Mouse (Mus musculus) midbrain, embryonic 12.5 days (tissue): ENCODE results near the gene Smg1. TPM values are rescaled to one million over a fixed set of nuclear protein-coding genes. Genes with fewer than 3 reads are reported as not detected.

Source experiments
- ATAC-seq: fragments of 200-750 bp; cut with Nextera tagmentation; 2 replicates; pipeline ENCODE4 v1.8.0; 2017; ENCODE audit warnings: low read depth, moderate TSS enrichment, moderate library complexity; ENCODE audit not compliant: low FRiP score
- H3K27ac ChIP-seq: fragments of 300-500 bp; sonication (generic); replicated peaks from 2 replicates; pipeline ENCODE4 v1.5.1; 2016; ENCODE audit warnings: mild to moderate bottlenecking
- H3K27me3 ChIP-seq: fragments of 300-500 bp; sonication (generic); 2 replicates; pipeline ENCODE4 v1.6.1; 2016; ENCODE audit warnings: mild to moderate bottlenecking
- H3K36me3 ChIP-seq: fragments of 300-500 bp; sonication (generic); 2 replicates; pipeline ENCODE4 v1.6.1; 2016
- H3K4me1 ChIP-seq: fragments of 300-500 bp; sonication (generic); 2 replicates; pipeline ENCODE4 v1.6.1; 2016
- H3K4me2 ChIP-seq: fragments of 300-500 bp; sonication (generic); replicated peaks from 2 replicates; pipeline ENCODE4 v1.6.1; 2016; ENCODE audit warnings: mild to moderate bottlenecking, moderate library complexity
- H3K4me3 ChIP-seq: fragments of 300-500 bp; sonication (generic); 2 replicates; pipeline ENCODE4 v1.5.1; 2016; ENCODE audit warnings: mild to moderate bottlenecking
- H3K9ac ChIP-seq: fragments of 300-500 bp; sonication (generic); replicated peaks from 2 replicates; pipeline ENCODE4 v1.6.1; 2016; ENCODE audit warnings: mild to moderate bottlenecking, moderate library complexity
- H3K9me3 ChIP-seq: fragments of 300-500 bp; sonication (generic); 2 replicates; pipeline ENCODE4 v1.6.1; 2016; ENCODE audit warnings: mild to moderate bottlenecking
- WGBS: fragments of 180-500 bp; shearing (Covaris S2); methylation state at CpG from one replicate; pipeline ENCODE4 v1.1.7; 2016; 5-methylcytosine and 5-hydroxymethylcytosine counted together
- polyA plus RNA-seq: library from polyadenylated mRNA; unstranded; fragments of >200 nt; fragmentation: Nextera tagmentation; extraction: Ambion mirVana; gene quantifications from 2 replicates; pipeline ENCODE4 v1.2.1, GENCODE M21; 2016

Smg1 gene
- polyA plus RNA-seq, 1 experiment from 2014 or later: 25.1 TPM

DNA sequence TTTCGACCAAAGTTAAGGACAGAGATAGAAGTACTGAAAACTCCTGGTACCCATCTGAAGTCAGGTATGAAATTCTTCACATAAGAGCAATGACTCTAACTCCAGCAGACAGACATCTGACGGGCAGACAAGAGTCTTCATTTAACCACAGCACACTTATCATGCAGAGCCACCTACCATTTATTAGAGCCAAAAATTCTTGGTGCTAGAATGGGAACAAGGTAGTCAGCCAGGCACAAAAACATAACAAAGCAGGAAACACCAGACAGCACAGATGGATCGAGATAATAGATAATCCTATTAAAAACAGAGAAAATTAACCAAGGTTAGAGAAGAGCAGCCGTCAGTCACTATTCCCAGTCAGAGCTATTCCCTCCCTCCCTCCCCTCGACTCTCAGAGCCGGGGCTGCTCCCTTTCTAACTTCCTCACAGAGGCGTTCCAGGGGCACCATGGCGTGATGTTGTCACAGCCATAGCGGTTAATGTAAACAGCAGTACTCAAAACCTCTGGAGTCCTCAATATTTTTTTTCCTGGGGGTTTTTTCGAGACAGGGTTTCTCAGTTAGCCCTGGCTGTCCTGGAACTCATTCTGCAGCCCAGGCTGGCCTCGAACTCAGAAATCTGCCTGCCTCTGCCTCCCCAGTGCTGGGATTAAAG is 117.1 kb downstream of the Smg1 start:
- peak overlapping the region; percentile 76 for H3K4me2 ChIP-seq
- H3K9me3 ChIP-seq: no peaks in the 10 kb centered on the region
- H3K27me3 ChIP-seq: no peaks in the 10 kb centered on the region
- H3K36me3 ChIP-seq: peaks cover 42% of the 10 kb centered on the region
- ATAC-seq: no peak
- 68% methylated on average over 11 of the region's 11 CpGs for WGBS
- no peak overlapping the region for H3K4me3 ChIP-seq
- H3K4me1 ChIP-seq: peaks cover 27% of the 10 kb centered on the region
- H3K27ac ChIP-seq: no peak overlapping the region
- H3K9ac ChIP-seq: peak overlapping the region; percentile 20; the same call in 1 of the 2 replicates

DNA sequence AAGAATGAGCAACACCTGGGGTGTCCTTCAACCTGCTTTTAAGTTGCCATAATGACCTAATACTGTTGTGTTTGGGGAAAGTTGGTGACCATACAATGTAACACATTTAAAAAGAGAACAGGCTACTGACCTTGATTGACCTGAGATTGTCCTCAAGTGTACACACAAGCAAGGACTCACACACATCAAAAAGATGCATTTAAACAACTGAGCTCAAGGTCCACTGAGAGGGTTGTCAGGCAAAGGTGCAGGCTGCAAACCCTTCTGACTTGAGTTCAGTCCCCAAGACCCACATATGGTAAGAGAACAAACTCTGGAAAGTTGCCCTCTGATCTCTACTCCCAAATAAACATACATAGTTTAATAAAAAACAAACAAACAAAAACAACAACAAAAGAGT is 117.7 kb downstream of the Smg1 start:
- Histone ChIP-seq H3K27me3 (no peaks in the 10 kb centered on the region), H3K36me3 (peaks cover 48% of the 10 kb centered on the region), H3K9ac (no peak overlapping the region), H3K27ac (no peak overlapping the region), H3K4me1 (peaks cover 27% of the 10 kb centered on the region), H3K9me3 (no peaks in the 10 kb centered on the region), H3K4me2 (no peak overlapping the region), H3K4me3 (no peak overlapping the region)
- ATAC-seq: no peak

DNA sequence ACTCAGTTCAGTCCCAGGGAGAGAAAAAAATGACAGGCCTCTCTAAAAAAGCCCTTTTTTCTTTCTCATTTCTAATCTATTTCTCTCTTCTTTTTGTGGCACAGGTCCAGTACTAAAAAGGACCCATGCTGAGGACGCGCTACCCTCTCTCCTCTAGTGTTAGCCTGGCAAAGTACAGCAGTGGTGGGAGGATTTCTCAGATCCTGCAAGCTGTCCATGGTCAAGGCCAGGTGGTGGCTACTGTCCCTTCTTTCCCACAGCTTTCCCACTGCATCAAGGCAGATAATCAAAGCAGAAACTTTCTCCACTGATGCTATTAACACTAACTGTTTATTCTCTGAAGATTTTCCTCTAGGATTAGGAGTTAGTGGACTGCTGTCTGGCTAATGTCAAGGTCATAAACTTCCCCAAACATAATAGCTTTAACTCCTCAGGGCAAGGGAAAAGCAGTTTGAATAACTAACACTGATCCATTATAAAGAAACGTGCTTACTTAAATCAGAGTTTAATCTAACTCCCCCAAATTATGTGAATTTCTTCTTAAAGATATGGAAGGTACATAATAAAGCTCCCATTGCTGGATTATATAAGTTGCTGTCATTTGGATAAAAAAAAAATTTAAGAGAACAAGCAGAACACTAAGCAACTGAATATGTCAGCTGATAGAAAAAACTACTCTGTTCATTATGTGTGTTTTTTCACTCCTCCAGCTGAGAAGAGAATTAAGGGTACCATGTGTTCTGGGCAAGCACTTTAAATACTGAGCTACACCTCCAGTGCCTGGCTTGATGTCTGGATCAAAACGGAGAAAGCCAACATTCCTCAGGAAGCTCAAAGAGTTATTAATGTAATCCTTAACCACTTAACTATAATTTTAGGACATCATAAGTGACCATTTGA is 119.7 kb downstream of the Smg1 start:
- no peak overlapping the region for H3K4me2 ChIP-seq
- 95% methylated on average over 4 of the region's 4 CpGs for WGBS
- H3K9me3 ChIP-seq: no peaks in the 10 kb centered on the region
- peaks cover 68% of the 10 kb centered on the region for H3K36me3 ChIP-seq
- ATAC-seq: no peak
- no peak overlapping the region for H3K9ac ChIP-seq
- no peak overlapping the region for H3K27ac ChIP-seq
- H3K4me1 ChIP-seq: peaks cover 23% of the 10 kb centered on the region
- H3K27me3 ChIP-seq: no peaks in the 10 kb centered on the region
- H3K4me3 ChIP-seq: no peak overlapping the region

DNA sequence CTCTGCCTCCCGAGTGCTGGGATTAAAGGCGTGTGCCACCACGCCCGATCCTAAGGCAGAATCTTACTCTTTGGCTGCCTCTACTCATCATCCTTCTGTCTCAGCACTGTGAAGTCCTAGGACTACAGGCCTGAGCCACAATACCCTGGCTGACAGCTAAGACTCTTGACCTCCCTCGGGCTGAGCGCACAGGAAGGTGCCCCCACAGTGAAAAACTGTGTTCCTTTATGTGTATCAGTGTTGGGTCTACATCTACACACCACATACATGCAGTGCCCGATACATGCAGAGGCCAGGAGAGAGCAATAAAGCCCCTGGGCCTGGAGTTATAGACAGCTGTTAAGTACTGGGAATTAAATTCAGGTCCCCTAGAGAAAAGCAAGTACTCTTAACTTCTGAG is 121.2 kb downstream of the Smg1 start:
- no peaks in the 10 kb centered on the region for H3K9me3 ChIP-seq
- no peak overlapping the region for H3K27ac ChIP-seq
- H3K4me1 ChIP-seq: peaks cover 12% of the 10 kb centered on the region
- H3K4me3 ChIP-seq: no peak overlapping the region
- 97% methylated on average over 7 of the region's 7 CpGs for WGBS
- H3K4me2 ChIP-seq: no peak overlapping the region
- no peak for ATAC-seq
- H3K27me3 ChIP-seq: no peaks in the 10 kb centered on the region
- H3K9ac ChIP-seq: no peak overlapping the region
- H3K36me3 ChIP-seq: peaks cover 75% of the 10 kb centered on the region

DNA sequence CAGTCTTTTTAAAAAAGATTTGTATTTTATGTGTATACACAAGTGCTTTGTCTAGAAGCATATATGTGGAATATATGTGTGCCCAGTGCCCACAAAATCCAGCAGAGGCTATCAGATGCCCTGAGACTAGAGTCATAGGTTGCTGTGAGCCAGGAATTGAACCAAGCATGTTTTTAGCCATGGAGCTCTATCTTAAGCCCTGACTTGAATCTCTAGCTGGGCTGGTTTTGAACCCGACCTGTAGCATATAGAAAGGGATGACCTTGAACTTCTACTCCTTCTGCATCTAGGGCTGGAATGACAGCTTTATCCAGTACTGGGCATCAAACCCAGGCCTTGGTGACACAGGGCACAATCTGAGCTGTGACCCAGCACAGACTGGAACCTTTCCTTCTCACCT is 122.8 kb downstream of the Smg1 start:
- Histone ChIP-seq H3K27ac (no peak overlapping the region), H3K36me3 (peaks cover 65% of the 10 kb centered on the region), H3K4me3 (no peak overlapping the region), H3K4me2 (no peak overlapping the region), H3K9me3 (no peaks in the 10 kb centered on the region), H3K4me1 (0 out of 2 replicates have a peak, but pooled peaks cover 4% of the 10 kb centered on the region), H3K9ac (no peak overlapping the region), H3K27me3 (no peaks in the 10 kb centered on the region)
- no peak for ATAC-seq
- 92% methylated on average over 1 of the region's 1 CpGs for WGBS

DNA sequence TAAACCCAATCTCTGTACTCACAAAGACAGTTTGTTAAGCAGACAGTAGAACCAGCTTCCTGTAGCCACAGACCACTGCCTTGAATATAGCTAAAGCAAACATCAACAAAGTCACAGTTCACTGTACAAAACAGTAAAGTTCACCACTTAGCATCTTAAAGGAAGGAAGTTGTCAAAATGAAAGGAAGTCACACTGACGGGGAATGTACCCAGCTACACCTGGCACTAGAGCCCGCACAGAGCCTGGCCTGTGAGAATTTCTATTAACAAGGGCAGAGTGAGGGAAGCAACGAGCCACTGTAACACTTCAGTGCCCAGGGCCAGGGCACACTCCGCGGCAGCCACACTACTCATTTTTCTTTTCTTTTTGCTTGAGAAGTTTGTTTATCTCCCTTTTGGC is 123.5 kb downstream of the Smg1 start:
- peaks cover 7% of the 10 kb centered on the region for H3K4me1 ChIP-seq
- 93% methylated on average over 5 of the region's 5 CpGs for WGBS
- no peak overlapping the region for H3K27ac ChIP-seq
- no peak overlapping the region for H3K9ac ChIP-seq
- H3K36me3 ChIP-seq: peaks cover 63% of the 10 kb centered on the region
- H3K4me2 ChIP-seq: no peak overlapping the region
- no peaks in the 10 kb centered on the region for H3K9me3 ChIP-seq
- no peak overlapping the region for H3K4me3 ChIP-seq
- ATAC-seq: no peak
- no peaks in the 10 kb centered on the region for H3K27me3 ChIP-seq

DNA sequence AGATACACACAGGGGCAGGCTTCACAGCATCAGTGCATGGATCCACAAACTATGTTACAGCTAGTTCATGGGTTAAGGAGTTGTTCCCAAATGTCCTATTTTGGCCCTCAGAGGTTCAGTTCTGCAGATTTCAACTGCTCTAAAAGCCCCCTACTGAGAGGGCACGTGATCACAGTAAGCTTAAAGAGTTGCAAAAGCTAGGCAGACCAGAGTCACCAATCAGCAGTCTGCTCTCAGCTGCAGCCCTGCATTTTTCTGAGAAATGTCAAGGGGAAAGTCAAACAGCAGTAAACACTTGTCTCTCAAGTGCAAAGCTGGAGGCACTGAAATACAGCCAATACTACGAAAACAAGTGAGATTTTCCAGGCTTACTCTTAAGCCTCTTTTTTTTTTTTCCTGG is 124.3 kb downstream of the Smg1 start:
- peaks cover 15% of the 10 kb centered on the region for H3K4me1 ChIP-seq
- H3K36me3 ChIP-seq: peaks cover 63% of the 10 kb centered on the region
- no peak for ATAC-seq
- H3K4me2 ChIP-seq: no peak overlapping the region
- no peak overlapping the region for H3K4me3 ChIP-seq
- WGBS: 53% methylated on average over 2 of the region's 2 CpGs
- no peak overlapping the region for H3K9ac ChIP-seq
- H3K27me3 ChIP-seq: no peaks in the 10 kb centered on the region
- H3K9me3 ChIP-seq: no peaks in the 10 kb centered on the region
- H3K27ac ChIP-seq: no peak overlapping the region

DNA sequence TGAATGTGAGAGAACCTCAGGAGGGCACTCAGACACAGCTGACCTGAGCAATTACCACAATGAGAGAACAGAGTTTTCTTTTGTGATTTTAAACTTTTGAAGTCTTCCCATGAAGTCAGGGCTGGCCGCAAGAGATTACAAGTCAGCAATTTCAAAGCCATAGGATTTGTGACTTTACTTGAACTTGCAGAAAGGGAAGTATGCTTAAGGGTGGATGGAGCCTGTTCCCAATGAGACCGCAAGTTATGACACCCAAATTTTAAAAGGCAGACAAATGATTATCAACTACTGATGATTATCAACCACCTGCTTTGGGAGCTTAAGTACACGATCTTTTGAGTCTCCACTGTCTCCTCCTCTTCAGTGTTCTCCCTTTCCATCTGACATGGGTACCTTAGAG is 125.0 kb downstream of the Smg1 start:
- Histone ChIP-seq H3K36me3 (peaks cover 64% of the 10 kb centered on the region), H3K4me1 (peaks cover 22% of the 10 kb centered on the region), H3K27me3 (no peaks in the 10 kb centered on the region), H3K9ac (no peak overlapping the region), H3K9me3 (no peaks in the 10 kb centered on the region), H3K4me3 (no peak overlapping the region), H3K27ac (no peak overlapping the region), H3K4me2 (no peak overlapping the region)
- ATAC-seq: no peak
- WGBS: 86% methylated on average over 3 of the region's 3 CpGs

DNA sequence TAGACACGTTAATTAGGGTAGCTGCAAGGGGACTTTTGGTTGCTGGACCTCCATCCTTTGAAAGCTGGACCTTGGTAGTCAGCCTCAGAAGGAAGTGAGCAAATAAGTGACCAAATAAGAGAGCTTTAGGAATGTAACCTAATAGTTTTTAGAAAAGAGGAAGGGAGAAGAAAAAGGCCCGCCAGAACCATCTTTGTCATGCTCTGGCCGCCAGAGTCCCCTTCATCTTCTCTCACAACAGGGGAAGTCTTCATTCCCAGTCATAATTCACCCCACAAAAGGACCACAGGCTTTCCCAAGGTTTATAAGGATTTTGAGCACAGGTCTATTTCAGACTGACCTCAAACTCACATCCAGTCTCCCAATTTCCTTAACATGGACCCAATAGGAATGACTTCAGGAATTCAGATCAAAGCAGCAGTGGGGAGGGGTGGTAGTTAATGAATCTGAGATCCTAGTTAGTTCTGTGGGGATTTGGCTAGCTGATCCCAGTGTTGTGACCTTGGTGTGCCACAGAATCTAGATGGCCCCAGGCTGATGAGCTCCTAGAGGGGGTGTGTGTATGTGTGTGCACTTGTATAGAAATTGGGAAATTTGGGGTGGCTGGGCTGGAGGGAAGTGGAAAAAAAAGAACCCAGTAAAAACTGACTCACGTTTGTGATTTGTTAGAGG is 125.8 kb downstream of the Smg1 start:
- Histone ChIP-seq H3K27me3 (no peaks in the 10 kb centered on the region), H3K9ac (no peak overlapping the region), H3K9me3 (no peaks in the 10 kb centered on the region), H3K36me3 (peaks cover 64% of the 10 kb centered on the region), H3K4me2 (no peak overlapping the region), H3K27ac (peak overlapping the region; percentile 78), H3K4me1 (peaks cover 30% of the 10 kb centered on the region), H3K4me3 (no peak overlapping the region)
- ATAC-seq: no peak
- 57% methylated on average over 4 of the region's 4 CpGs for WGBS

DNA sequence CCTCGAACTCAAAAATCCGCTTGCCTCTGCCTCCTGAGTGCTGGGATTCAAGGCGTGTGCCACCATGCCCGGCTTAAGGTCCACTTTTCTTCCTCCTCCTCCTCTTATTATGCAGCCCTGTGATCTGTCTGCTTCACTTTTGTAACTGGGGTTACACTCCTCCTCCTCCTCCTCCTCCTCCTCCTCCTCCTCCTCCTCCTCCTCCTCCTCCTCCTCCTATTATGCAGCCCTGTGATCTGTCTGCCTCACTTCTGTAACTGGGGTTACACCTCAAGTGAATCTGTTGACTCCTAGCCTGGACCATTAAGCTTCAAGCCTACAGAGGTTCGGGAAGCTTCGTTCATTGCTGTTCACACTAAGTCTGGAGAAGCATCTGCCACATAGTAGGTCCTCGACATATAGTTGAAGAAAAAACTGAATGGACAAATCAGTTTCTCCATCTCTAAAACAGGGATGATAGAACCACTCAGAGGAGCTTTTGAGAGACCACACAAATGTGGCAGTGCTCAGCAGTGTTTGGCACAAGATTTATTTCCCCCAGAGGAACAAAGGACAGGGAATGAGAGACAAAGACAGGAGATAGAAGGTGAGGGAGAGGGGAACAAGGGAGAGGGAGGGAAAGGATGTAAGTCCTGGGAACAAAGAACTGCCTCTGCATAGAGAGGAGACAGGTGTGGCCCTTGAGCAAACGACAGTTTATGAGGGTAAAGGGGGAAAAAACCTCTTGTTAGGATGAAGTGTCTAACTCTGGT is 126.5 kb downstream of the Smg1 start:
- ATAC-seq: no peak
- peak overlapping the region; percentile 53; the same call in 1 of the 2 replicates for H3K4me2 ChIP-seq
- peaks cover 65% of the 10 kb centered on the region for H3K36me3 ChIP-seq
- H3K9ac ChIP-seq: no peak overlapping the region
- peak overlapping the region; percentile 94; the same call in 1 of the 2 replicates for H3K4me3 ChIP-seq
- no peaks in the 10 kb centered on the region for H3K9me3 ChIP-seq
- peaks cover 37% of the 10 kb centered on the region for H3K4me1 ChIP-seq
- H3K27me3 ChIP-seq: no peaks in the 10 kb centered on the region
- 21% methylated on average over 8 of the region's 8 CpGs for WGBS
- peak overlapping the region; percentile 78; the same call in 1 of the 2 replicates for H3K27ac ChIP-seq

DNA sequence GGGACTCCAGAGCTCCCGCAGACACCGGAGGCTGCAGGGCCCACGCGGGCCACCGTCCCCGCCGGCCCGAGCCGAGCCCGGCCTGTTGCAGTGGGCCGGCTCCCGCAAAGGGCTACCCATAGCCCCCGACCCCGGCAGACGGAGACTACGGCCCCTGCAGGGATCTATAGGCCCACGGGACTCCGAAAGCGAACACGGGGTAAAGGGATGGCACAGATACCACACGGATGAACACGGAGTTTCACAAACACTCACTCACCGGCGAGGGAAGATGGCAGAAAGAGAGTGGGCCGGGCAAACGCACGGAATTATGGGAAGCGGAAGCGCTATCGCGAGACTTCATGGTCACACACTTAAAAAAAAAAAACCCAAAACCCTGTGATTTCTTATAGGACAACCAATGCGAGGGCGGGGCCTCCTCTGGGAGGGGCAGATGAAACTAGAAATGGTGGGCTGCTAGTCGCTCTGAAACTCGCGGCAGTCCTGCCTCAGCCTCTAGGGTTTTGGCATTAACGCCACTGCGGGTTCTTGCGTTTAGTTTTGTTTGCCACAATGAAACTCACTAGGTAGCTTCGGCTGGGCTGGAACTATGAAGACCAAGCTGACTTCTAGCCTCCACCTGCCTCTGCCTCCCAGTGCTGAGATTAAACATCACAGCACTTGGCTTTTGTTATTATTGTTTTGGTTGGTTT is 127.4 kb downstream of the Smg1 start, which contains the start of gene Rps15a:
Rps15a (minus strand) TSS at position 312 of the 692 bp plus-strand sequence.
- WGBS: under 1% methylated on average over 40 of the region's 40 CpGs
- ATAC-seq: peak; percentile 86
- peaks cover 46% of the 10 kb centered on the region for H3K4me1 ChIP-seq
- peak within 1 kb of the TSS; percentile 92 for H3K4me2 ChIP-seq
- H3K4me3 ChIP-seq: peak within 1 kb of the TSS; percentile 94
- peak within 1 kb of the TSS; percentile 84 for H3K27ac ChIP-seq
- peaks cover 66% of the 10 kb centered on the region for H3K36me3 ChIP-seq
- no peaks in the 10 kb centered on the region for H3K9me3 ChIP-seq
- no peaks in the 10 kb centered on the region for H3K27me3 ChIP-seq
- H3K9ac ChIP-seq: peak within 1 kb of the TSS; percentile 96
